Mouse (Mus musculus) cerebellum, adult 18-20 months (tissue): ENCODE results near the gene Gm8765.
"Not testable (repeated sequence)": the region's sequence is repeated elsewhere in the genome, so short reads cannot be mapped to it uniquely, and the experiment has no call there.

Experiments used
- DNase-seq, 2 experiments: peaks; one replicate each; pipeline ENCODE4 v3.0.0; 2021

Gene Gm8765

DNA sequence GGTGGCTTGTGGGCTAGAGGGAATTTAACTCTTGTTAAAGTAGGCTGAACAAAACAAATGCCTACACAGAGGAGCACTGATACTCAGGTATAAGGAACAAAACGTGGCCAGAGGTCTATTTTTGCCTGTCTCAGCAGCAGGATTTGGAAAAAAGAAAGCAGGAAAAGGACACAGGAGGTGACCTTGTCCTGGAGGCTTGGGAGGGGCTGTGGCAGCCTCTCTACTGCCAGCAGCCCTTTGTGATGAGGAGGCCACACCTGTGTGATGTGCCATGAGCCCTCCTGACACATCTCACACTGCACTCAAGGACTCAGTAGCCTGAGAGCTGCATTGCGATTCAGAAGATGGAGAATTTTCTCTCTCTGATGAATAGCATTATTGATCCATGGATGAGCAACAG is at the start of gene Gm8765:
TSS of gene Gm8765 (plus strand) at position 301 of the 400 bp plus-strand sequence.
- not testable (repeated sequence) for DNase-seq

GRCm38 (mm10) chr13:50648771-50649170 is 49.3 kb upstream of the Gm8765 start:
- not testable (repeated sequence) for DNase-seq

GRCm38 (mm10) chr13:50750282-50750681 is 52.2 kb downstream of the Gm8765 start:
- DNase-seq = not testable (repeated sequence)

GRCm38 (mm10) chr13:50751732-50752131 is 53.6 kb downstream of the Gm8765 start:
- DNase-seq = no peak

GRCm38 (mm10) chr13:50752961-50753360 is 54.8 kb downstream of the Gm8765 start:
- DNase-seq = not testable (repeated sequence)
